Mouse (Mus musculus) skeletal muscle tissue, adult 2 months (tissue): ENCODE measurements around the gene Cast.

ENCODE experiments used
- DNase-seq: peaks from one replicate; pipeline ENCODE4 v3.0.0-alpha.2; 2012; ENCODE audit warnings: low read depth, low spot score

The Cast gene

DNA sequence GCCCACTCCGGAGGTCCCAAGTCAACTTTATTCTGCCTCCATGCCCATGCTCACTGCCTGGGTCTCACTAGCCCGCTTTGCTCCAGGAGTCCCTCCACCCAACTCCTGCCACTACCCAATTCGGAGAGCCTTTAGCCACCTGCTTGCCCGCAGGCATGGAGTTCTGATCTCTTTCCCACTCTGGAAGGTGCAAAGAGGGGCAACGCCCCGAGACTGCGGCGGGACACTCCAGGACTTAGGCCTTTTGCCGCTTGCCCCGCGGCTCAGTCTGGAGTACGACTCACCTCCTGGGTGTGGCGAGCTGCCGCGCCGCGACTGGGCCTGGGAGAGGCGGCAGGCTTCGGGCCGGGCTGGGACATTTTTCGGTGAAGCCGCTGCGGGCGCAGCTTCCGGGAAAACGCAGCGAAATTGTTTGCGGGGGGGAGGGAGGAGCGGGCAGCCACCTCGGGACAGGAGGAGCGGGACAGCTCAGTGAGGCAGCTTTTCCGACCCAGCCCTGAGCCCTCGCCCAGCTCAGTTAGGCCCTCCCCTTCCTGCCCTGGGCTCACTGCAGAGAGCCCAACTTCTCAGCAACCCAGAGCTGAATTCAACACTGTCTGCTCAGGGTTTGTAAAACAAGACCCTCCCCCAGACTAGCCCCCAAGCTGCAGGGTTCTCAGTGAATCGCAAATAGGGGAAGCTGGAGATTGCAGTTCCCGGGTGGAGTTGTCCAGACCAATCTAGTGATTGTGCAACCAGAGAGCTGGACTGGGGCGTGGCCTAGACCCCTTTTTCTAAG, at the start of gene Cast:
Gene Cast, minus strand, starts transcription at position 659 of the 778 bp plus-strand sequence.
- DNase-seq: peak; percentile 50

GRCm38 (mm10) chr13:74854338-74855047, 45.9 kb upstream of the Cast start:
- peak; percentile 56 for DNase-seq

- no peak for DNase-seq
These were observed 42.2 kb upstream of the Cast start for GRCm38 (mm10) chr13:74850823-74851222.

DNA sequence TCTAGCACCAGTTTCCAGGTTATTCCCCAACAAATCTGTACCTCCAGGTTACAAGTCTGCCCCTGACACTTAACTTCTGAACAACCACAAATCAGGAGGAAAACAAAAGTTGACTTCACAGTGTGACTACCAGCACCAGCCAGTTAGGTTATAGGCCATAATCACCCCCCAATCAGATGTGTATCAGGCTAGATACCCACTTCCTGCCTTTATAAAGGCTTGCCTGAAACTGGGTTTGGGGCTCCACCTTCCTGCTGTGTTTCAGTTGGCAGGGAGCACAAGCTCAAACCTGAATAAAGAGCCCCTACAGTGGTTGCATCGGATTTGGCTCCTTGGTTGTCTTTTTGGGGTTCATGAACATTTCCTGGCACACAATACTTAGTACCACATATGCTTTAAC, 37.3 kb upstream of the Cast start:
- DNase-seq: no peak

DNA sequence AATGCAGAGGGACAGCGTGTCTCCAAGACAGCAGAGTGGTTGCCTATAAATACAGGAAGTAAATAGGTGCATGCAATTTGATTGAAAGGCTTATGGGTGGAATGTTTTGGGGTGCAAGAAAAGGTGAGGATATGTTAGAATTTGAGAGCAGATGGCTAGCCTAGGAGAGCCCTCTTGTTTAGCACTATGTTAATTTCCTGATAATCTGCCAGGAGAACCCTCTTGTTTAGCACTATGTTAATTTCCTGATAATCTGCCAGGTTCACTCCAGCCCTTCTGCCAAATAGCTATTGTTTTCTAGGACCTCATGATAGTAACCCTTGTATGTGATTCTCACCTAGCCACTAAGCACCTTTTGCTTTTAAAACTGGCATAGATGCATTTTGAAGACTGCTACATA, 25.9 kb upstream of the Cast start:
- DNase-seq: no peak

DNA sequence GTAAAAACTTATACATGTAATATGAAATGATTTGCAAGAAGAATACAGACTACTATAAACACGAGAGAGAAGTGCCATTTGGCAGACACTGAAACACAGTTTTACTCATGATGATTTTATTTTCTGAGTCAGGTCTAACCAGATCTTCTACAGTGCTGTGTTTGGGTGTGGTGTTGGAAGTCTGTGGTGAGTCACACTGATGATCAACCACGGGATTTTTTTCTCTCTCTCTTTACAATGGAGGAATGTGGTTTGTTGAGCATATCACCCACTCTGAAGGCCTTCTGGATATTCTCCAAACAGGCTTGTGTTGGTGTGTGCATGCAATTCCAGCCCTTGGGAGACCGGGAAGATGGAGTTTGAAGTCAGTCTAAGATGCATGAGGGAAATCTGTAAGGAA, 13.5 kb upstream of the Cast start:
- DNase-seq: no peak

GRCm38 (mm10) chr13:74815753-74816152, 7.1 kb upstream of the Cast start:
- DNase-seq: no peak

DNA sequence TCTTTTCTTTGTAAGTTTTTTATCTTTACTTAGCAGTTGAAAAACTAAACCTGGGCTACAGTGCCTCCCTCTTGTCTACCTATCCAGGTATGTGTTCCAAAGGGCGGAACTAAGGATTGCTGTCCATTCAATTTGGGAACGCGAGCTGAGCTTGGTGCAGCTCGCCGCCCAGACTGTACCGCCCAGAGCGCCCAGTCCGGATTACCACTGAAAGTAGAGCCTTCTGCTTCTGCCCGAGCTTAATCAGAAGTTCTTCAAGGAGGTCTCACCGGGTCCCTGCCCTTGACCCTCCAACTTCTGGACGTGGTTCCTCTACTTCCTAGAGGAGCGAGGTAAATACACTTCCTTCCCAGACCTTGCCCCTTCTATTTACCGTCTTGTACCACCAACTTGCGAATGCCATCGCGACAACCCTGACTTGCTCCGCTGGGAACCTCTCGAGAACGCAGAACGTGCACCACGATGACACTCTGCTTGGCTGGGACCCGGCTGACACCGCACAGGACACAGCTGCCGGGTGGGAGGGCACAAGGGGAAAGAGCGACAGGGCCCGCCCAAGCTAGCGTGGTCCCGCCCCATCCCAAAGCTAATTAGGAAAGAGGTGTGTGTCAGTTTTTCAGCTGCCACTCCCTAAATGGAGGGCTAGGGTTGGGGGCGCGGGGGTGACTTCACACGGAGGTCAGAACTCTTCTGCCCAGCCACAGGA, 1.0 kb downstream of the Cast start:
- DNase-seq: peak; percentile 79

GRCm38 (mm10) chr13:74806934-74807333, 1.7 kb downstream of the Cast start:
- no peak for DNase-seq

GRCm38 (mm10) chr13:74794435-74794834, 14.2 kb downstream of the Cast start:
- no peak for DNase-seq

DNA sequence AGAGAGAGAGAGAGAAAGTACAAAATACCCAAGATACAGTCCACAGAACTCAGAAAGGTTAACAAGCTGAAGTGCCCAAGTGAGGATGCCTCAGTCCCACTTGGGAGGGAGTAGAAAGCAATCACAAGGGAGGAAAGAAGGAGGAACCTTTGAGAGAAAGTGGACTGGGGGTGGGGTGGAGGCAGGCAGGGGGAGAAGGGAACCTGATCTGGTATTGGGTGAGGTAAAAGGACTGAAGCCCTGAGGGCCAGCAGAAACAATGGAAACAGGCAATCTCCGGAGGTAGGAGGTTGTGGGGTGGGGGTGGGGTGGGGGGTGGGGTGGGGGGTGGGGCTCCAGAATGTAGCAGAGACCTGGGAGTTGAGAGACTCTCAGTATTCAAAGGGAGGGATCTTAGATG, 20.9 kb downstream of the Cast start:
- no peak for DNase-seq

GRCm38 (mm10) chr13:74772151-74772550, 36.5 kb downstream of the Cast start:
- DNase-seq: no peak

GRCm38 (mm10) chr13:74770480-74770879, 38.1 kb downstream of the Cast start:
- DNase-seq: peak; percentile 93

- peak; percentile 37 for DNase-seq
These were observed 38.7 kb downstream of the Cast start for GRCm38 (mm10) chr13:74769871-74770270.

- DNase-seq: no peak
These were observed 41.4 kb downstream of the Cast start for GRCm38 (mm10) chr13:74767186-74767585.

DNA sequence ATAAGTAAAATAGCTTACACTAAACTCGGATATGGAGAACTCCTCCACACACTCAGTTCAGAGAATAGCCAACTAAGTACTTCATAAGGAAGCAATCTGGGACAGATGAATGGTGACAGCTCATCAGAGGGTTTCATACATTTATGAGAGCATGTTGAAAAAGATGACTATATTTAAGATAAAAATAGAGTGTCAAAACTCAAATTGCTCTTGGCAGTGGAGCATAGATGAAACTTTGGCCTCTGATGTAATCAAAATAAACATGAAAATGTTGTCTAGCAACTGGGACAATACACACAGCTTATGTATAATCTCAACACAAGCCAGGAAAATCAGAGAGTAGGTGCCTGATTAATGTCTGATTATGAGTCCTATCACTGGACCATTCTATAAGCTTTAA, 45.9 kb downstream of the Cast start:
- DNase-seq: no peak

DNA sequence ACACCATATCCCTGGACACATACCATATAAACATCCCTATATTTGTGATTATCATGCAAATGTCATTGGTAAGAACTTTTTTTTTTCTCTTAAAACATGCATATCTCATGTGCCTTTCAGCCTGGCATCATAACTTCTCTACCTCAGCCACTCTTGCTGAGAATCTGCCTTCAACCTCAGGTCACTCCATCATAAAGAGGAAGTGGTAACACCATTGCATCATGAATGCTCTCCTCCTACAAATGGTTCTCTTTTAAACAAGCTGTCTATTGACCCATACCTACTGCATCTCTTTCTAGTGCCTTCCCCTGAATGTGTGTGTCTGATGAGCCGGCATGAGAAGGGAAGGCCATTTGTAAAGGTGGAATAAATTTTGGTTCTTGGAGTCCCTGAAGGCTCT, 49.5 kb downstream of the Cast start:
- DNase-seq: no peak

- DNase-seq: no peak
These were observed 65.4 kb downstream of the Cast start for GRCm38 (mm10) chr13:74743219-74743618.

DNA sequence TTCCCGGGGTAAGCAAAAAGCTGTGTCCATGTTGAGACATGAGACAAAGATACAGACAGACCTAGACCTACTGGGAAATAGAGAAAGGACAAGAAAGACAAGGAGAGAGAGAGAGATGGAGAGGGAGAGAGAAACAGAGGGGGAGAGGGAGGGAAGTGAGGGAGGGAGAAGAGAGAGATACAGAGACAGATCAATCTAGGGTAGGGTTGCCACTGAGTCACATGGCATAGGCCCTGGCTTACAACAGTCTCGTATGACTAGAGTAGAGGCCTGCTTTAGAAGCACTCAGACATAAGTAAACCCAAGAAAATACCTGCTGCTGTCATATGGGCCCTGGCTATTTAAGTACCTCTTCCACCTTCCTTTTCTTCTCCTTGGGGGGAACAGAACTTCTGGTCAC, 72.2 kb downstream of the Cast start:
- DNase-seq: no peak

GRCm38 (mm10) chr13:74735834-74736233, 72.8 kb downstream of the Cast start:
- peak; percentile 1 for DNase-seq

DNA sequence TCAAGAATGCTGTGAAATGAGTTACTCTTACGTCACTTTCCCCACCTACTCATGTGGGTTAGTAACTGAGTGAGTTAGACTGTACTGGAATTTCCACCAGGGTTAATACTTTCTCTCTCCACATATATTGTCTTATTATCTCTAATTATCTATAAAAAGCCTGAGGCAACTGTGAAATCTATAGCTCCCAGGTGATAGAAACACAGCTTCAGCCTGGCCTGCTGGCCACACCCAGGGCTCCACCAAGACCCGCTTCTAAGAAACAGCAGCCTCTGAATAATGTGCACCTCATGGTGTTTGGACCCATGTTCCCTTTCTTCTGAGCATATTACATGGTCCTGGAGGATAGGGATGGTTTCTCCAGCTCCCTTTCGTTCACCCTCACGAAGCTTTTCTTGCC, 74.9 kb downstream of the Cast start:
- no peak for DNase-seq

DNA sequence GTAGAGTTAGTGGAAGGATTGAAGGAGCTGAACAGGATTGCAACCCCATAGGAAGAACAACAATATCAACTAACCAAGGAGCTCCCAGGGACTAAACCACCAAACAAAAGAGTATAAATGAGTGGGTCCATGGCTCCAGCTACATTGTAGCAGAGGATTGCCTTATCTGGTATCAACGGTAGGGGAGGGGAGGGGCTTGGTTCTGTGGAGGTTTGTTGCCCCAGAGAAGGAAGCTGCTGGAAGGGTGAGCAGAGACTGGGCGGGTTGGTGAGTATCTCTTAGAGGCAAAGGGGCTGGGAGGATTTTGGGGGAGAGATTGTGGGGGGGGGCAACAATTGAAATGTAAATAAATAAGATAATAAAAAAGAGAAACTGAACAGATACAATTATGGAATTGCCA, 89.6 kb downstream of the Cast start:
- no peak for DNase-seq

DNA sequence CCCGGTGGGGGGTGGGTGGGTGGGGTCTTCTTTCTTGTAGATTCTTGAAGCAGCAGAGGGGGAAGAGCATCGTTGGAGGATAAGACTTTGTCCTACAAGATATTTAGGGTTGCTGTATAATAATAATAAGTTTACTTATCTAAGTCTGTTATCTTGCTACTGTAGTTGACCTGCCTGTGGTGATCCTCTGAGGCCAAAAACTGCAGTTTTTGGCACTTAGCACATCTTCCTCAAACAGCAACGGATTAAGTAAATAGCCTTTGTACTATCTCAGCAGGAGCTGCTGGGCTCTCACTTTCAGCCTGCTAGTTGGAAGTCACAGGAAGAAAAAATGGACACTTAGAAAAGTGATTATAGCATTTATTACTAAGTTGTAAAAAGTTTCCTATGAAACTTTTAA, 112.4 kb downstream of the Cast start:
- no peak for DNase-seq
